Mouse (Mus musculus) ES-E14 (cell line): ENCODE measurements around the gene Mgat2. TPM values are rescaled to one million over a fixed set of nuclear protein-coding genes. Genes with fewer than 3 reads are reported as not detected.

Experiments
- DNase-seq: peaks from one replicate; pipeline ENCODE4 v3.0.0-alpha.2; 2013; ENCODE audit warnings: low read depth, low spot score
- H3K27ac ChIP-seq: 2 replicates; pipeline ENCODE4 v1.5.1; 2012; ENCODE audit warnings: low read depth, mild to moderate bottlenecking, low read length, moderate library complexity, mixed read lengths; ENCODE audit not compliant: poor library complexity, insufficient read depth, severe bottlenecking
- H3K36me3 ChIP-seq: 2 replicates; pipeline ENCODE4 v1.6.1; 2012; ENCODE audit warnings: mild to moderate bottlenecking, low read length, moderate library complexity, mixed read lengths; ENCODE audit not compliant: control insufficient read depth, poor library complexity, insufficient read depth, severe bottlenecking
- H3K4me1 ChIP-seq, 2 experiments: fragments of 150-350 bp in 1 of 2; sonication (generic) in 1 of 2; 2 replicates each; pipeline ENCODE4 v1.6.1; 2012; ENCODE audit warnings: low read length in 2 of 2, mild to moderate bottlenecking in 1 of 2, mixed read lengths in 1 of 2; ENCODE audit not compliant: control insufficient read depth in 2 of 2, insufficient read depth in 2 of 2, poor library complexity in 1 of 2
- H3K4me3 ChIP-seq, 2 experiments: fragments of 150-350 bp in 1 of 2; sonication (generic) in 1 of 2; 2 replicates each; pipeline ENCODE4 v1.5.1; 2012; ENCODE audit warnings: low read length in 2 of 2, low read depth in 1 of 2, mild to moderate bottlenecking in 1 of 2, mixed read lengths in 1 of 2; ENCODE audit not compliant: insufficient read depth in 1 of 2, poor library complexity in 1 of 2, severe bottlenecking in 1 of 2
- H3K9ac ChIP-seq: 2 replicates; pipeline ENCODE4 v1.6.1; 2012; ENCODE audit warnings: low read depth, mild to moderate bottlenecking, low read length, mixed read lengths; ENCODE audit not compliant: poor library complexity, insufficient read depth, severe bottlenecking
- H3K9me3 ChIP-seq: fragments of 150-350 bp; sonication (generic); 2 replicates; pipeline ENCODE4 v1.6.1; 2012; ENCODE audit warnings: low read depth, mild to moderate bottlenecking, low read length; ENCODE audit not compliant: control insufficient read depth, insufficient read depth
- CHD2 ChIP-seq: IDR thresholded peaks from 2 replicates; pipeline ENCODE4 v1.6.1; 2014; ENCODE audit warnings: mild to moderate bottlenecking, low read depth, low read length, inconsistent platforms
- HCFC1 ChIP-seq: IDR thresholded peaks from 2 replicates; pipeline ENCODE4 v1.6.1; 2012; ENCODE audit warnings: low read length, inconsistent platforms, borderline replicate concordance; ENCODE audit not compliant: insufficient read depth
- MAFK ChIP-seq: IDR thresholded peaks from 2 replicates; pipeline ENCODE4 v1.6.1; 2014; ENCODE audit warnings: mild to moderate bottlenecking, low read depth, low read length, inconsistent platforms; ENCODE audit not compliant: insufficient read depth
- ZC3H11A ChIP-seq: IDR thresholded peaks from 2 replicates; pipeline ENCODE4 v1.6.1; 2012; ENCODE audit warnings: low read depth, mild to moderate bottlenecking, inconsistent platforms, low read length, borderline replicate concordance
- ZNF384 ChIP-seq: IDR thresholded peaks from 2 replicates; pipeline ENCODE4 v1.6.1; 2012; ENCODE audit warnings: low read depth, low read length, inconsistent platforms
- in situ Hi-C, 2 experiments: fragments of 600-800 bp; cut with MboI; formaldehyde crosslinking; loops; one replicate each; pipeline ENCODE4 v1.15.1; 2025; ENCODE audit warnings: low sequenced_read_pairs in 2 of 2, inconsistent platforms in 1 of 2; ENCODE audit not compliant: unreplicated experiment in 2 of 2
- total RNA-seq: library from RNA; depleted of rRNA; stranded (reverse); fragments of 300-350 nt; gene quantifications from 2 replicates; pipeline ENCODE4 v1.2.3, GENCODE M21; 2012

The Mgat2 gene
- total RNA-seq, 1 experiment = 56.8 TPM

DNA sequence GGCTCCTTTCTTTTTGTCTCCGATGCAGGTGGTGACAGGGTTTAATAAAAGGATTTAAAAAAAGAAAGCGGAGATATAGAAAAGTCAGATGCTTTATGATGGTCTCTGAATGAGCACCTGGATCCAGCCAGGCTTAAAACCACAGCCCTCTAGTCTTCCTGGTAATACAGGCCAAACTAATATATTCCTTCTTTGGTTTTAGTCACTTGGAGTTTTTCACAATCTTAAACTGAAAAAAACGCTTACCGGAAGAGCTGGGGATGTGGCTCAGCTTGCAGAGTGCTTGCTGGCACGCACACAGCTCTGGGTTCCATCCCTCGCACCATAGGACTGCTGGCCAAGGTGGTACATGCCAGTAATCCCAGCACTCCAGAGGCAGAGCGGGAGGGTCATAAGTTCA lies 32.6 kb downstream of the Mgat2 start:
- no peak overlapping the region for H3K4me3 ChIP-seq
- H3K36me3 ChIP-seq = peaks cover 37% of the 10 kb centered on the region
- no peak for TF ChIP-seq ZNF384
- no peak for TF ChIP-seq ZC3H11A
- TF ChIP-seq CHD2 = no peak
- TF ChIP-seq HCFC1 = no peak
- TF ChIP-seq MAFK = no peak
- in situ Hi-C loops = no loop called here
- no peak overlapping the region for H3K9ac ChIP-seq
- DNase-seq = no peak
- no peaks in the 10 kb centered on the region for H3K9me3 ChIP-seq
- 0 out of 4 replicates have a peak, but pooled peaks cover 0 to 2% of the 10 kb centered on the region in 2 experiments for H3K4me1 ChIP-seq
- H3K27ac ChIP-seq = no peak overlapping the region

DNA sequence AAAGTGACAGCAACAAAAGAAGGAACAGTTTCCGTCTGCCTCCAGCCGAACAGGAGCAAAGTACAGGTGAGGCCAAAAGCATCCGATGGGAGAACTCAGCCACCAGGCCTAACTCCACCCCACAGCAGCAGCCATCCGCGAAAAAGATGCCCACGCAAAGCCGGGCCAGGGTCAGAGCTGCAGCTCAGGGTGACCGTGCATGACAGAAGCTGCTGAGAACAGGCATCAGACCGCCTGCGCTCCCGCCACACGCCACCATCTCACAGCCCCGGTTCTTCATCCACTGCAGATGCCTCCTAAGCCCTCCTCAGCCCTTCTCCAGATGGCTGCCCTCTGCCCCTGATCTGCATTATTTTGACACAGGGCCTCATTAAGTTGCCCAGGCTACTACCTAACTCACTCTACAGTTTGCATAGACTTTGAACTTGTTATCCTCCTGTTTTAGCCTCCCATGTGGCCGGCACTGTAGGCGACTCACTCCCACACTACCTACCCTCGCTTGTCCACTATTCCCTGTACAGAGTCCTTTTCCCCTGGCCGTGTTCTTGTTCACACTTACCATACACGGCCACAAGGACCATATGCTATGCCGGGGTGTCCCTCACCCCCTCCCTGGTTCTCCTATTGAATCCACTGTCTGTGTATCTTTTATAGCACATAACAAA lies 36.8 kb downstream of the Mgat2 start:
- no peak overlapping the region; a peak in 1 of 4 replicates for H3K4me3 ChIP-seq
- H3K4me1 ChIP-seq = peaks cover 0 to 2% of the 10 kb centered on the region in 2 experiments; a peak in 1 of 4 replicates
- H3K27ac ChIP-seq = no peak overlapping the region
- DNase-seq = no peak
- H3K36me3 ChIP-seq = peaks cover 27% of the 10 kb centered on the region; the same call in 1 of the 2 replicates
- no peaks in the 10 kb centered on the region for H3K9me3 ChIP-seq
- in situ Hi-C loops = no loop called here
- no peak overlapping the region; the same call in 1 of the 2 replicates for H3K9ac ChIP-seq
- TF ChIP-seq ZC3H11A = no peak
- no peak for TF ChIP-seq CHD2
- TF ChIP-seq ZNF384 = no peak
- no peak for TF ChIP-seq MAFK
- no peak for TF ChIP-seq HCFC1

DNA sequence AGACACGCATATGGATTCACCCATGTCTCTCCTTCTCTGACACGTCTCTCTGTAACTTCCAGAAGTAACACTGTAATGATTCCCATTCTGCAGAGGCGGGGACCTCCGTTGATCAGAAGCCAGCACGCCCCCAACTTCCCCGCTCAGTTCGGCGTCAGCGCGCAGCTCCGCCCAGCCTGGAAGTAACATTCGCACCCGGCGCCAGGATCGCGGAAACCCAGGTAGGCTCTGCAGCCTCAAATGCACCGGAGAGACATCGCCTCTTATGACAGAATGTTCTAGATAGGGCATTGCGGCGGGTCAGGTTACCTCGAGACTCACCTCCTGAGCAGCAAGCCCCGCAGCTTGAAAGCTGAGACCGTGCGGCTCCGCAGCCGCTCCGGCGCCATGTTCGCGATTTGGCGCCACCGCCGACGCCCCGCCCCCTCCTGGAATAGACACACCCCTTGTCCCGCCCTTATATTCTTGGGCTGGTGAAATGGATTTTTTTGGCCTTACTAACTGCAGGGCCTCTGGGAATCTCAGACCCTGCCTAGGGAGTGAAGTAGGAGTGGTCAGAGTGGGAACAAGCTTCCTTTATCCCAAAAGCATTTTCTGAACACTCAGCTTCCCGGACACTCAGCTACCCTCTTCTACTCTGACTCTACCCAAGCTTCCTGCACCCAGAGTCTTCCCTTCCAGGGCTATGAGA lies 44.0 kb downstream of the Mgat2 start, which contains the start of gene Pole2:
Pole2 (minus strand) TSS at position 420 of the 691 bp plus-strand sequence.
- Histone ChIP-seq H3K4me3 (peak within 1 kb of the TSS; percentile 81 to 95), H3K9me3 (no peaks in the 10 kb centered on the region), H3K9ac (peak within 1 kb of the TSS; percentile 96), H3K27ac (peak within 1 kb of the TSS; percentile 80), H3K4me1 (peaks cover 1 to 5% of the 10 kb centered on the region in 2 experiments; a peak in 2 of 4 replicates), H3K36me3 (peaks cover 11% of the 10 kb centered on the region; the same call in 1 of the 2 replicates)
- in situ Hi-C loops = no loop called here
- peak; percentile 69 for DNase-seq
- no peak for TF ChIP-seq CHD2
- TF ChIP-seq HCFC1 = peak; percentile 69; the same call in 1 of the 2 replicates

DNA sequence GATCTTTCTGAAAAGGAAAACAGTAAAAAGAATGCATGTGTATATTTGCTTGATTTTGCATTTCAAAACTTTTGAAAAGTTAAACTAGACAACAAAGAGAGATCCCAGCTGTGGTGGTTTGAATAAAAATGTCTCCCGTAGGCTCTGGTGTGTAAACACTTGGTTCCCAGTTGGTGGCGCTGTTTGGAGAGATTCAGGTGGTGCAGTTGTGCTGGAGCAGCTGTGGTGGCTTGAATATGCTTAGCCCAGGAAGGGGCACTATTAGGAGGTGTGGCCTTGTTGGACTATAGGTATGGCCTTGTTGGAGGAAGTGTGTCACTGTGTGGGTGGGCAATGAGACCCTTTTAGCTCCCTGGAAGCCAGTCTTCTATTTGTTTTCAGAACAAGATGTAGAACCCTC lies 45.3 kb downstream of the Mgat2 start:
- H3K9me3 ChIP-seq = no peaks in the 10 kb centered on the region
- TF ChIP-seq ZC3H11A (no peak), ZNF384 (no peak), HCFC1 (no peak), MAFK (no peak), CHD2 (no peak)
- no peak overlapping the region for H3K27ac ChIP-seq
- H3K9ac ChIP-seq = no peak overlapping the region
- peaks cover 1 to 5% of the 10 kb centered on the region in 2 experiments; a peak in 2 of 4 replicates for H3K4me1 ChIP-seq
- peaks cover 8% of the 10 kb centered on the region; the same call in 1 of the 2 replicates for H3K36me3 ChIP-seq
- no peak overlapping the region for H3K4me3 ChIP-seq
- DNase-seq = peak; percentile 72
- in situ Hi-C loops = no loop called here
